Mouse (Mus musculus) lung, adult 2 months (tissue): ENCODE results near the gene Wnt2. TPM values are rescaled to one million over a fixed set of nuclear protein-coding genes. Genes with fewer than 3 reads are reported as not detected.

Experiments used
- DNase-seq: peaks from one replicate; pipeline ENCODE4 v3.0.0; 2022
- H3K4me1 ChIP-seq: fragments of 200-500 bp; 2 replicates; pipeline ENCODE4 v1.6.1; 2011; ENCODE audit warnings: low read length; ENCODE audit not compliant: control insufficient read depth, insufficient read depth
- H3K4me3 ChIP-seq: fragments of 200-500 bp; replicated peaks from 2 replicates; pipeline ENCODE3; 2011; ENCODE audit warnings: low read depth, mild to moderate bottlenecking, control low read depth, low read length; ENCODE audit errors: extremely low read depth
- CTCF ChIP-seq: fragments of 200-500 bp; IDR thresholded peaks from 2 replicates; pipeline ENCODE4 v1.5.1; 2011; ENCODE audit warnings: mild to moderate bottlenecking, low read length, control low read depth; ENCODE audit not compliant: insufficient read depth
- POLR2A ChIP-seq: fragments of 200-500 bp; IDR thresholded peaks from 2 replicates; pipeline ENCODE4 v1.6.1; 2011; ENCODE audit warnings: low read depth, mild to moderate bottlenecking, control low read depth, low read length, borderline replicate concordance; ENCODE audit errors: extremely low read depth
- WGBS: fragments of 180-500 bp; shearing (Covaris S2); methylation state at CpG from one replicate; pipeline ENCODE4 v1.1.7; 2018; 5-methylcytosine and 5-hydroxymethylcytosine counted together
- polyA plus RNA-seq: library from polyadenylated mRNA; depleted of rRNA; stranded (reverse); fragments of >200 nt; gene quantifications from 2 replicates; pipeline ENCODE4 v1.2.3, GENCODE M21; 2012; rRNA removed

Gene Wnt2
- polyA plus RNA-seq, 1 experiment: 14.8 TPM

- H3K4me3 ChIP-seq: no peak overlapping the region
- TF ChIP-seq POLR2A (no peak), CTCF (no peak)
- DNase-seq: no peak
- H3K4me1 ChIP-seq: no peaks in the 10 kb centered on the region
- WGBS: 85% methylated on average over 8 of the region's 8 CpGs
Measured at GRCm38 (mm10) chr6:17951779-17952178, 78.6 kb downstream of the Wnt2 start.

DNA sequence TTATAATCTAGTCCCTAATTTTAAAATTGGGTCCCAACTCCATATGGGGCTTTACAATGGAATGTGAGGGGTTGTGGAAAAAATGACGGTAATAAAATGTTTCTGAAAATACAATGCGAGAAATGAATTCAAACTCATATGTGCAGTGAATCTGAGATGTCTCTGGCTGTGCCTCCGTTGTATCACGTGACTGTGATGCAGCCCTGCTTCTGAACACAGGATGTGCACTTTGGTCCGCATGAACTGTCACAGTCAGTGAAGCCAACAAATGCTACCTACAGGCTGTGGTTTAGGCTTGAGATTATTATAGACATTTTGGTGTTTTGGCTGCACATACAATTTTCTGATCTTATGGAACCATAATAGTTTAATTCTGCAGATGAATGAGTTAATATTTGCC lies 81.3 kb downstream of the Wnt2 start:
- peaks cover 3% of the 10 kb centered on the region for H3K4me1 ChIP-seq

DNA sequence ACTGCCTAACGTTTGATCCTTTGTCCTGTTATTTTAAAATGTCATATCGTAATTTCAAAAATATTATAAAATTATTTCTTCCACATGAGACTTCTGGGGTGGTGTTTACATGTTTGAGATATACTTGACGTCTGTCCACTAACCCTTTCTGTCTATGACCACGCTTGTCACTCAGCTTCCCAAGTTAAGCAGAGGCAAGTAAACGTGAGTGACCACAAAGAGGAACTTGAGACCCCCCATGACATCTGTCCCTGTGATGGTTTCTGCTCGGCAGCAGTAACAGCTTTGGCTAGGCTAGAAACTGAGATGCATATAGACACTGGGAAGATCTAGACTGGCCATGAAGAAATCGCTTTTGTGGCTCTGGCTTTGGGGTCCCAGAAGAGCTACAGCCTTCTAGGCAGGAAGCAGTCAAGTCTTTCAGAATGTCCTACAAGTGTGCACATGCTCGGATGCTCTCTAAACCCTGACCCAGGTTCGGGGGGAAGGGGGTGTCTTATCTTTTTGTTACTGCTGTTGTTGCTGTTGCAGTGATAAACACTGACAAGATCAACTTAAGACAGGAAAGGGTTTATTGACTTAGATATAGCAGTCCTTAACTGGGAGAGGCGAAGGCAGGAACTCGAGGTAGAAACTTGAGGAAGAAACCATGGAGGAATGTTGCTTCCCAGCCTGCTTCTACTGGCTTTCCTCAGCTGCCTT lies 83.1 kb downstream of the Wnt2 start:
- DNase-seq: no peak
- TF ChIP-seq CTCF: no peak
- no peak for TF ChIP-seq POLR2A
- Histone ChIP-seq H3K4me1 (peaks cover 3% of the 10 kb centered on the region), H3K4me3 (no peak overlapping the region)
- WGBS: 46% methylated on average over 11 of the region's 11 CpGs

More for the DNA sequence above, 81.3 kb downstream of the Wnt2 start:
- DNase-seq: no peak
- TF ChIP-seq POLR2A (no peak), CTCF (no peak)
- no peak overlapping the region for H3K4me3 ChIP-seq
- WGBS: 83% methylated on average over 5 of the region's 5 CpGs

GRCm38 (mm10) chr6:17946456-17946855 lies 83.9 kb downstream of the Wnt2 start:
- Histone ChIP-seq H3K4me3 (no peak overlapping the region), H3K4me1 (peaks cover 3% of the 10 kb centered on the region)
- DNase-seq: no peak
- TF ChIP-seq POLR2A (no peak), CTCF (no peak)
- 34% methylated on average over 5 of the region's 5 CpGs for WGBS

DNA sequence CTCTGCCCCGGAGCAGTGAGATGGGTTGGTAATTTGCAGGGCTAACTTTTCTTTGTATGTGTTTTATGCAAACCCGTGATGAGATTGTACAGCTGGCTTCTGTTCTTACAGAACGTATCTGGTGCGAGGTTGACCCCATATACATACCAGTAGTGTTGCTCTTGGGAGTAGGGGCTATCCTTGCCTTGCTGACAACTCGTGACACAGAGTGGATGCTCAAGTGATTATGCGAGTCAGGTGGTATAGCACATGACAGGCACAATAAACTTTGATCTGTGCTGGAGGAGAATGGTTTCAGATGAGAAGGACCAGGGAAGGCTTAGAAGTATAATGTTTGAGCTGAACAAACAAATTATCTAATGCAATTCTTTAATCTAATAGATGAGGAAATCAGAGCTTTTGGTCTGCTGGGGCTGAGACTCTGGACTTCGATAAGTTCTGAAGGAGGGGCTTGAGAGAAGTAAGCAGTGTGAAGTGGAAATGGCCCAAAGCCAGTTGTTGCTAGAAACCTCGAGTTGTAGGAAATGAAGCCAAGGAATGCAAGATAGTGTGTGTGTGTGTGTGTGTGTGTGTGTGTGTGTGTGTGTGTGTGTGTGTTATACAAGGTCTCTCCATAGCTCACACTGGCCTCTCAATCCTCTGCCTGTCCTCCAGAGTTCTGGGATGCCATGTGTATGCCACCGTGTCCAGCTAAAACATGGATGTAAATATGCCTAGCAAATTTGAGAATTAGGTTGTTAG lies 86.3 kb downstream of the Wnt2 start:
- H3K4me3 ChIP-seq: no peak overlapping the region
- no peak for TF ChIP-seq CTCF
- no peak for TF ChIP-seq POLR2A
- H3K4me1 ChIP-seq: peaks cover 3% of the 10 kb centered on the region
- 43% methylated on average over 9 of the region's 9 CpGs for WGBS
- DNase-seq: no peak

GRCm38 (mm10) chr6:17942344-17942743 lies 88.0 kb downstream of the Wnt2 start:
- Histone ChIP-seq H3K4me3 (no peak overlapping the region), H3K4me1 (peaks cover 3% of the 10 kb centered on the region)
- TF ChIP-seq POLR2A (no peak), CTCF (no peak)
- no peak for DNase-seq
- WGBS: 44% methylated on average over 7 of the region's 7 CpGs

GRCm38 (mm10) chr6:17941916-17942315 lies 88.5 kb downstream of the Wnt2 start:
- 54% methylated on average over 2 of the region's 2 CpGs for WGBS

More at GRCm38 (mm10) chr6:17941916-17942315, 88.5 kb downstream of the Wnt2 start:
- DNase-seq: no peak
- no peak overlapping the region for H3K4me3 ChIP-seq
- H3K4me1 ChIP-seq: peaks cover 3% of the 10 kb centered on the region
- no peak for TF ChIP-seq POLR2A
- no peak for TF ChIP-seq CTCF

Other genes with a start within 250 kb of the Wnt2 start
- gene Asz1, start 78.5 kb upstream of the Wnt2 start, polyA plus RNA-seq: not detected in 2 replicates
- 1.0 and 1.5 TPM in 2 replicates for gene Cftr, start 140.1 kb upstream of the Wnt2 start, polyA plus RNA-seq